Mouse (Mus musculus) cerebellum, adult 11-12 months (tissue): Measurements from ENCODE around the gene Nfkbiz.
"Not testable (repeated sequence)": the region's sequence is repeated elsewhere in the genome, so short reads cannot be mapped to it uniquely, and the experiment has no call there.

Experiments used
- DNase-seq: peaks from one replicate; pipeline ENCODE4 v3.0.0; 2022

The Nfkbiz gene

GRCm38 (mm10) chr16:55838510-55839474 is at the start of gene Nfkbiz:
Nfkbiz (minus strand) TSS chr16:55838899.
- DNase-seq = peak; percentile 83

- DNase-seq = no peak
Observed at GRCm38 (mm10) chr16:55887814-55888583, 49.3 kb upstream of the Nfkbiz start.

- no peak for DNase-seq
Observed at GRCm38 (mm10) chr16:55884246-55884645, 45.5 kb upstream of the Nfkbiz start.

GRCm38 (mm10) chr16:55876025-55876424 is 37.3 kb upstream of the Nfkbiz start:
- DNase-seq = no peak

- DNase-seq = no peak
Observed at GRCm38 (mm10) chr16:55863832-55864231, 25.1 kb upstream of the Nfkbiz start.

- DNase-seq = peak; percentile 48
Observed at GRCm38 (mm10) chr16:55863149-55863815, 24.6 kb upstream of the Nfkbiz start.

GRCm38 (mm10) chr16:55861104-55861503 is 22.4 kb upstream of the Nfkbiz start:
- DNase-seq = no peak

GRCm38 (mm10) chr16:55859421-55859820 is 20.7 kb upstream of the Nfkbiz start:
- not testable (repeated sequence) for DNase-seq

GRCm38 (mm10) chr16:55858465-55858864 is 19.8 kb upstream of the Nfkbiz start:
- peak; percentile 42 for DNase-seq

- DNase-seq = peak; percentile 36
Observed at GRCm38 (mm10) chr16:55852943-55853727, 14.4 kb upstream of the Nfkbiz start.

GRCm38 (mm10) chr16:55852515-55852914 is 13.8 kb upstream of the Nfkbiz start:
- DNase-seq = no peak

- no peak for DNase-seq
Observed at GRCm38 (mm10) chr16:55850485-55850884, 11.8 kb upstream of the Nfkbiz start.

GRCm38 (mm10) chr16:55847679-55848078 is 9.0 kb upstream of the Nfkbiz start:
- no peak for DNase-seq

- no peak for DNase-seq
Observed at GRCm38 (mm10) chr16:55844847-55845246, 6.1 kb upstream of the Nfkbiz start.

- no peak for DNase-seq
Observed at GRCm38 (mm10) chr16:55843919-55844318, 5.2 kb upstream of the Nfkbiz start.

- no peak for DNase-seq
Observed at GRCm38 (mm10) chr16:55843134-55843533, 4.4 kb upstream of the Nfkbiz start.

- DNase-seq = no peak
Observed at GRCm38 (mm10) chr16:55841506-55841905, 2.8 kb upstream of the Nfkbiz start.

- DNase-seq = no peak
Observed at GRCm38 (mm10) chr16:55838129-55838509, 580 bp downstream of the Nfkbiz start.

- DNase-seq = not testable (repeated sequence)
Observed at GRCm38 (mm10) chr16:55837653-55838052, 1.0 kb downstream of the Nfkbiz start.

- no peak for DNase-seq
Observed at GRCm38 (mm10) chr16:55837168-55837567, 1.5 kb downstream of the Nfkbiz start.

- DNase-seq = no peak
Observed at GRCm38 (mm10) chr16:55835798-55836197, 2.9 kb downstream of the Nfkbiz start.

- no peak for DNase-seq
Observed at GRCm38 (mm10) chr16:55832617-55833016, 6.1 kb downstream of the Nfkbiz start.
